Mouse (Mus musculus): ENCODE results near the gene Hbb-y.
"Not testable (repeated sequence)": the region's sequence is repeated elsewhere in the genome, so short reads cannot be mapped to it uniquely, and the experiment has no call there.

Hbb-y gene

GRCm38 (mm10) chr7:103853090-103853489 is at the start of gene Hbb-y:
Hbb-y (minus strand) TSS chr7:103853216.
- no peak for DNase-seq

GRCm38 (mm10) chr7:103894385-103894784 is 41.4 kb upstream of the Hbb-y start, which contains the start of gene Olfr64:
Olfr64 (minus strand) TSS chr7:103894485.
- DNase-seq: no peak

GRCm38 (mm10) chr7:103886152-103886551 is 33.1 kb upstream of the Hbb-y start, which contains the start of gene Olfr66:
Olfr66 (minus strand) TSS chr7:103886252.
- DNase-seq: no peak

GRCm38 (mm10) chr7:103877093-103877492 is 24.1 kb upstream of the Hbb-y start:
- DNase-seq: no peak

GRCm38 (mm10) chr7:103874451-103874850 is 21.4 kb upstream of the Hbb-y start:
- DNase-seq: no peak

- no peak for DNase-seq
Measured at GRCm38 (mm10) chr7:103873064-103873463, 20.0 kb upstream of the Hbb-y start.

- no peak for DNase-seq
Measured at GRCm38 (mm10) chr7:103870667-103871066, 17.7 kb upstream of the Hbb-y start.

GRCm38 (mm10) chr7:103865716-103866115 is 12.7 kb upstream of the Hbb-y start:
- no peak for DNase-seq

- DNase-seq: no peak
Measured at GRCm38 (mm10) chr7:103861531-103861930, 8.5 kb upstream of the Hbb-y start.

- peak; percentile 34 for DNase-seq
Measured at GRCm38 (mm10) chr7:103860855-103861254, 7.8 kb upstream of the Hbb-y start.

- DNase-seq: no peak
Measured at GRCm38 (mm10) chr7:103859076-103859475, 6.1 kb upstream of the Hbb-y start.

GRCm38 (mm10) chr7:103854669-103855068 is 1.7 kb upstream of the Hbb-y start:
- no peak for DNase-seq

GRCm38 (mm10) chr7:103844525-103845325 is 8.3 kb downstream of the Hbb-y start:
- DNase-seq: no peak

- no peak for DNase-seq
Measured at GRCm38 (mm10) chr7:103843034-103843433, 10.0 kb downstream of the Hbb-y start, which contains the start of gene Hbb-bh1. Hbb-bh1 (minus strand) TSS chr7:103843164.

- no peak for DNase-seq
Measured at GRCm38 (mm10) chr7:103840268-103840667, 12.7 kb downstream of the Hbb-y start, which contains the start of gene Hbb-bh2. Hbb-bh2 (minus strand) TSS chr7:103840520.

- no peak for DNase-seq
Measured at GRCm38 (mm10) chr7:103827808-103828207, 25.2 kb downstream of the Hbb-y start, which contains the start of gene Hbb-bs. Hbb-bs (minus strand) TSS chr7:103828096.

GRCm38 (mm10) chr7:103827139-103827538 is 25.9 kb downstream of the Hbb-y start:
- not testable (repeated sequence) for DNase-seq

GRCm38 (mm10) chr7:103826255-103826887 is 26.6 kb downstream of the Hbb-y start:
- DNase-seq: no peak

GRCm38 (mm10) chr7:103825536-103826254 is 27.3 kb downstream of the Hbb-y start:
- DNase-seq: no peak

- no peak for DNase-seq
Measured at GRCm38 (mm10) chr7:103824597-103824996, 28.4 kb downstream of the Hbb-y start.

- not testable (repeated sequence) for DNase-seq
Measured at GRCm38 (mm10) chr7:103815085-103815484, 37.9 kb downstream of the Hbb-y start.

GRCm38 (mm10) chr7:103813766-103814165 is 39.2 kb downstream of the Hbb-y start, which contains the start of gene Hbb-bt:
Hbb-bt (minus strand) TSS chr7:103813996.
- DNase-seq: no peak

GRCm38 (mm10) chr7:103813152-103813551 is 39.9 kb downstream of the Hbb-y start:
- DNase-seq: not testable (repeated sequence)

All from thymus, postnatal 4 days (tissue).